Mouse (Mus musculus) stomach, postnatal 0 days (tissue): Measurements from ENCODE around the gene Xdh.

ENCODE experiments used
- CTCF ChIP-seq: IDR thresholded peaks from 2 replicates; pipeline ENCODE4 v1.5.1; 2016; ENCODE audit warnings: antibody characterized with exemption, low read depth, mild to moderate bottlenecking, moderate library complexity
- EP300 ChIP-seq: optimal IDR thresholded peaks from 2 replicates; pipeline ENCODE3; 2016; ENCODE audit warnings: antibody characterized with exemption

DNA sequence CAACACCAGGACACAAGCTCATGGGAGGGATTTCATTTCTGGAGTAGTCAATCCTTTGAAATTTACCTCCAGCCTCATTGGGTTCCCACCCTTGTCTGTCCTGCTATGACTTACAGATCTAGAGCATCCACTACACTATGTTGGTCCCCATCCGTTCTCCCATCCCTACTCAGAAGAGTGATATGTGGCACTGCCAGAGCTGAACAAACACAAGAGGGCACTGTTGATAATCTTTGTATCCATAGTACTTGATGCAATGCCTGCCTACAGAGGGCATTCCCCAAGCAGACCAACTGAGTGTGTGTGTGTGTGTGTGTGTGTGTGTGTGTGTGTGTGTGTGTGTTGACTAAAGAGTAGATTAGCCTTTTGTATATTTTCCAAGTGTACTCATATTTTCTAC, 58.4 kb downstream of the Xdh start:
- TF ChIP-seq EP300 (no peak), CTCF (peak; percentile 64)
